Mouse (Mus musculus) heart, embryonic 11.5 days (tissue): ENCODE measurements around the gene Pcdh17. TPM values are rescaled to one million over a fixed set of nuclear protein-coding genes. Genes with fewer than 3 reads are reported as not detected.

Experiments
- ATAC-seq: fragments of 200-750 bp; cut with Nextera tagmentation; replicated peaks from 2 replicates; pipeline ENCODE4 v1.8.0; 2017; ENCODE audit warnings: moderate library complexity; ENCODE audit not compliant: insufficient number of reproducible peaks, low FRiP score, low TSS enrichment
- H3K27ac ChIP-seq: fragments of 300-500 bp; sonication (generic); 2 replicates; pipeline ENCODE4 v1.5.1; 2014; ENCODE audit warnings: mild to moderate bottlenecking, low read depth, low read length
- H3K27me3 ChIP-seq: fragments of 300-500 bp; sonication (generic); 2 replicates; pipeline ENCODE4 v1.6.1; 2014; ENCODE audit warnings: mild to moderate bottlenecking, low read length, mixed read lengths; ENCODE audit not compliant: control insufficient read depth, insufficient read depth
- H3K36me3 ChIP-seq: fragments of 300-500 bp; sonication (generic); 2 replicates; pipeline ENCODE4 v1.6.1; 2014; ENCODE audit warnings: mild to moderate bottlenecking, low read length, moderate library complexity, mixed read lengths; ENCODE audit not compliant: control insufficient read depth, insufficient read depth
- H3K4me1 ChIP-seq: fragments of 300-500 bp; sonication (generic); 2 replicates; pipeline ENCODE4 v1.6.1; 2014; ENCODE audit warnings: low read length; ENCODE audit not compliant: control insufficient read depth, insufficient read depth
- H3K4me2 ChIP-seq: fragments of 300-500 bp; sonication (generic); 2 replicates; pipeline ENCODE4 v1.6.1; 2014; ENCODE audit warnings: mild to moderate bottlenecking, moderate library complexity
- H3K4me3 ChIP-seq: fragments of 300-500 bp; sonication (generic); 2 replicates; pipeline ENCODE4 v1.5.1; 2014; ENCODE audit warnings: low read depth, low read length
- H3K9ac ChIP-seq: fragments of 300-500 bp; sonication (generic); 2 replicates; pipeline ENCODE4 v1.6.1; 2014; ENCODE audit warnings: mild to moderate bottlenecking, low read depth, low read length, moderate library complexity
- H3K9me3 ChIP-seq: fragments of 300-500 bp; sonication (generic); replicated peaks from 2 replicates; pipeline ENCODE4 v1.6.1; 2016; ENCODE audit warnings: low read length; ENCODE audit not compliant: control insufficient read depth
- WGBS: fragments of 180-500 bp; shearing (Covaris S2); extraction: QIAGEN DNeasy Blood & Tissue Kit; methylation state at CpG from one replicate; pipeline ENCODE4 v1.1.7; 2014; ENCODE audit not compliant: insufficient replicate concordance; 5-methylcytosine and 5-hydroxymethylcytosine counted together
- polyA plus RNA-seq: library from polyadenylated mRNA; unstranded; fragments of >200 nt; fragmentation: Nextera tagmentation; extraction: Ambion mirVana; gene quantifications from 2 replicates; pipeline ENCODE4 v1.2.1, GENCODE M21; 2014

The Pcdh17 gene
- polyA plus RNA-seq, 1 experiment from 2014 or later, result 1.9 TPM

DNA sequence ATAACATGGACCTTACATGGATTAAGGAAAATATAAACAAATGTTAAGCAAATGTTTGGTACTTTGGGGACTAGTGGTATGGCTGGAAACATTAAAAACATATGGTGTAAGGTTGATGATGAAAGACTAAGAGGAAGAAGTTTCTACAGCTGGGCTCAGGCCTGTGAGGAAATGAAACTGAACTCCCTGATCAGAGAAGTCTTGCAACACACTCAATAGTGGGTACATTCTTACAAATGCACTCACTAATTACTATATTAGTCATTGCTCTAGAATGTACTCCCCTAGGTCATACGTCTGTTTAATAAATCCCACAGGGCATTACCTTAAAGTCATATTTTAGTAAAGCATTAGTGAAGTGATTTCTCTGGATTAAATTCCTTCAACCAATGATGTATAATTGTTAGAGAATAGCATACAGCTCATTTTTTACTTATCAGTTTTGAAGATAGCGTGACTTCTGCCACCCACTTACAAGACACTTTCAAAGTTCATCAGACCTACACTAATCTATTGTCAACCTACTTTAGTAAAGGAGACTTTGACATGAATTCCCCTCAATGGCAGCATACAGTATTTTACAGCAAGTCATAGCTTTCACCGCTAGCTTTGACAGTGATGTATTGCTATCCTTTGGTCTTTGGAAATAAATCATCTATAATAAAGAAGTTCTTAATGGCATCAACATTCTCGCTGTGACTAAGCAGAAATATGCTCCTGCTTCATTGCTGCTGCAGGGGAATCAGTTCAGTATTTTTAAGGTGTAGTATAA is 10.9 kb downstream of the Pcdh17 start:
- Histone ChIP-seq H3K4me2 (no peak overlapping the region), H3K27me3 (no peaks in the 10 kb centered on the region), H3K27ac (no peak overlapping the region), H3K9me3 (no peaks in the 10 kb centered on the region), H3K4me3 (no peak overlapping the region), H3K9ac (no peak overlapping the region), H3K36me3 (no peaks in the 10 kb centered on the region), H3K4me1 (no peaks in the 10 kb centered on the region)
- WGBS, result 65% methylated on average over 4 of the region's 4 CpGs
- no peak for ATAC-seq

DNA sequence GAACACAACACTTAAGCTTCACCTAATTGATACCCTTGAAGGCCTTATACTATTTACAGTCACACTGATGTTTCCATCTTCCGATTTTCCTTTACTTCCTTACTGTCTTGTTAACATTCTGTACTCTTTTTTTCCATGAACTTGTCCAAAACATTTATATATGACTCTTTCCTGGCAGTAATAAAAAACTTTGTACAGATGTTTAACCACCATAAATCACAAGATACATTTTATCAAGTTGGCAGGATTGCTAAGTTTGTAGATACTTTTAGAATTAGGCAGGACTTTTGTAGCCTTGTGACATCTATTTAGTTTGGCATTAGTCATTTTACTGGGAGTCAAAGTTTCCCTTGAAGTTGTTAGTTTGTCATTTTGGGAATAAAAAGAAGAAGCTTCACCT is 32.1 kb downstream of the Pcdh17 start:
- H3K4me3 ChIP-seq, result no peak overlapping the region
- H3K4me2 ChIP-seq, result no peak overlapping the region
- no peak for ATAC-seq
- H3K27ac ChIP-seq, result no peak overlapping the region
- H3K27me3 ChIP-seq, result no peaks in the 10 kb centered on the region
- H3K36me3 ChIP-seq, result no peaks in the 10 kb centered on the region
- no peaks in the 10 kb centered on the region for H3K9me3 ChIP-seq
- WGBS, result 81% methylated on average over 1 of the region's 1 CpGs
- H3K4me1 ChIP-seq, result no peaks in the 10 kb centered on the region
- H3K9ac ChIP-seq, result no peak overlapping the region

DNA sequence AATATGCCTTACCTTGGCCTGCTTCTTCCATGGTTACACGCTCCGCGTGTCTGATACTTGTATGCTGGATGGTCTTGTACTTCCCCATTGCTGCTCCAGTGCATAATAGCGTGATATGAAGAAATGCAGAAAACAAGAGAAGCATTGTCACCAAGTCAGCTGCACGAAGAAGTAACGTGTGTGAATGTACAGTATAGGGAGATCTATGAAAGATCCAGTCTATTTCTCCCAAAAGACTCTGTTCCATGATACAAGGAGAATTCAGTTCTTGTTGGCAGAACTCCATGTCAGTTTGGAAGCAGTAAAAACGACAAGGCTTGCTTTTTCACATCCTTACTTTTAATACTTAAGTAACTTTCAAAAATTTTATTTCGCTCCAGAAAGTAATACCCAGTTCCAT is 33.0 kb downstream of the Pcdh17 start:
- Histone ChIP-seq H3K4me1 (no peaks in the 10 kb centered on the region), H3K9ac (no peak overlapping the region), H3K4me3 (no peak overlapping the region), H3K27me3 (no peaks in the 10 kb centered on the region), H3K27ac (no peak overlapping the region), H3K9me3 (no peaks in the 10 kb centered on the region), H3K36me3 (no peaks in the 10 kb centered on the region), H3K4me2 (no peak overlapping the region)
- no peak for ATAC-seq
- WGBS, result 82% methylated on average over 8 of the region's 8 CpGs

DNA sequence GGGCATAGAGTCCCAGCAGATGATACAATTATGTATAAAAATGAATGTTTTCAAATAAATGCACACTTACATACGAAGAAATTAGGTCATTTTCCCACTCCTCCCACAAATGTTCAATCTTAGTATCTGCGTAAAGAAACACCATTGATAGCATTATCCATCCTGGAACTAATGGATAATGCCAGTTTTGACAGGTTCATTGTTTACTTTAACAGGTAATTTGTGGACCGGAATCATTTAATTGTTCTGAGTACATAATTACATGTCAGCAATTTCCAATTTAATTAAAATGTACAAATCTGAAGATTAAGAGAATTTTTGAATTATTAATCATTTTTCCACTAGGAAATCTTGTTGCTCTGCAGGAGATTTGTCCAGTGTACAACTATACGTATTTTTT is 33.5 kb downstream of the Pcdh17 start:
- no peaks in the 10 kb centered on the region for H3K36me3 ChIP-seq
- no peak overlapping the region for H3K4me3 ChIP-seq
- H3K4me1 ChIP-seq, result no peaks in the 10 kb centered on the region
- no peak overlapping the region for H3K4me2 ChIP-seq
- 77% methylated on average over 4 of the region's 4 CpGs for WGBS
- ATAC-seq, result no peak
- no peak overlapping the region for H3K27ac ChIP-seq
- H3K27me3 ChIP-seq, result no peaks in the 10 kb centered on the region
- H3K9me3 ChIP-seq, result no peaks in the 10 kb centered on the region
- no peak overlapping the region for H3K9ac ChIP-seq

DNA sequence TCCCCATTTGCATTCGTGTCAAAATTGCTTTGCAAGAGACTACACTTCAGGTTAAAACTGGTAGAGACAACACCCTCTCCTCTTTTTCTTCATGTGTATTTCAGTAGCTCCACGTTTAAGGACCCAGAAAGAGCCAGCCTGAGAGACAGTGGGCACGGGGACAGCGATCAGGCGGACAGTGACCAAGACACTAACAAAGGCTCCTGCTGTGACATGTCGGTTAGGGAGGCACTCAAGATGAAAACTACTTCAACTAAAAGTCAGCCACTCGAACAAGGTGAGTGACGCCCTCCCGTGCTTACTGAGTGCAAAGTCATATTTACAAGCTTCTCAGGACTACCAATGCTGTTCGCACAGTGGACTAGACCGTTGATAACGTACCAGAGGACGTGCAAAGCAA is 34.0 kb downstream of the Pcdh17 start:
- Histone ChIP-seq H3K27ac (no peak overlapping the region), H3K36me3 (no peaks in the 10 kb centered on the region), H3K4me3 (no peak overlapping the region), H3K9ac (no peak overlapping the region), H3K4me2 (no peak overlapping the region), H3K27me3 (no peaks in the 10 kb centered on the region), H3K4me1 (no peaks in the 10 kb centered on the region), H3K9me3 (no peaks in the 10 kb centered on the region)
- no peak for ATAC-seq
- 60% methylated on average over 13 of the region's 13 CpGs for WGBS

DNA sequence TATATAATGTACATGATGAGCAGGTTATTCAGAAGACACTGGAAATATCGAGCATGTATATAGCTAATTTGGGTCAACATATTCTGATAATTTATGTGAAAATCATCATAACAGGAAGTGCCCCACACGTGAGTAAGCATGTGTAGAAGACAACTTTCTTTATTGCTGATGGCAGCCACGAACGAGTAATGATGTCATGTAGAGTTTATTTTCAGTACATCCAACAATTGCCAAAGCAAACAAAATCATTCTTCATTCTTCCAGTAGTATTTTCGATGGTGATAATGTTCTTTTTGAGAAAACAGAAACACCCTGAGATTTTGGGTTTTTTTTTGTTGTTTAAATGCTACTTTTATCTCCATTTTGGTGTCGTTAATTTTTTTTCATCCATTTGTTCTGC is 37.2 kb downstream of the Pcdh17 start:
- no peak overlapping the region for H3K4me3 ChIP-seq
- no peaks in the 10 kb centered on the region for H3K9me3 ChIP-seq
- H3K9ac ChIP-seq, result no peak overlapping the region
- no peak overlapping the region for H3K27ac ChIP-seq
- H3K4me2 ChIP-seq, result no peak overlapping the region
- H3K36me3 ChIP-seq, result no peaks in the 10 kb centered on the region
- no peak for ATAC-seq
- WGBS, result 72% methylated on average over 6 of the region's 6 CpGs
- no peaks in the 10 kb centered on the region for H3K27me3 ChIP-seq
- no peaks in the 10 kb centered on the region for H3K4me1 ChIP-seq

DNA sequence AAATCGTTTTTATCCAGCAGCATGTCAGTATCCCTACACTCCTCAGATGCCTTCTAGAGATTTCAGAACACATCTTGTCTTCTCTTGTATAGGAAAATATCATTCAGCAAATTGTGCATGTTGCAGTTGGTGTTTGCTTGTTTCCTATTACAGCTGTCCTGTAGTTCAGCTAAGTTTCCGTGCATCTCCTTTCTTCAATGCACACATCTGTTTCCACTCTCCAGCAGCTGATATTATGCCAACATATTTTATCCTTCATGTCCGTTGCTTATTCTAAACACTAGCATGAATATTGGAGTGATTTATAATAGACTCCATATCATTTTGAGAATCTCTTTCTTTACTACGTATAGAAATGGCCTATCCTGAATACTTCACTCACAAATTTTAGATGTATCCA is 41.0 kb downstream of the Pcdh17 start:
- 72% methylated on average over 4 of the region's 4 CpGs for WGBS
- ATAC-seq, result no peak
- H3K9ac ChIP-seq, result no peak overlapping the region
- H3K9me3 ChIP-seq, result no peaks in the 10 kb centered on the region
- H3K36me3 ChIP-seq, result no peaks in the 10 kb centered on the region
- no peak overlapping the region for H3K4me2 ChIP-seq
- no peak overlapping the region for H3K4me3 ChIP-seq
- no peaks in the 10 kb centered on the region for H3K4me1 ChIP-seq
- no peak overlapping the region for H3K27ac ChIP-seq
- no peaks in the 10 kb centered on the region for H3K27me3 ChIP-seq

DNA sequence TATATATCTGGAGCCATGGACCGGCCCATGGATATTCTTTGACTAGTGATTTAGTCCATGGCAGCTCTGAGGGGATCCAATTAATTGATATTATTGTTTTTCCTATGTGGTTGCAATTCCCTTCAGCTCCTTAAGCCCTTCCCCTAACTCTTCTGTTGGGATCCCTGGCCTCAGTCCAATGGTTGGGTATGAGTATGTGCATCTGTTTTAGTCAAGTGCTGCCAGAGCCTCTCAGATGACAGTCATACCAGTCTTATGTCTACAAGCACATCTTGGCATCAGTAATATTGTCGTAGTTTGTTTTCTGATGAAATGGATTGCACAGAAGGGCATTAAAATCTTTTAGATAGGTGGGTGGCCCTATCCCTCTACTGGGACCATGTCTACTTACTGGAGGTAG is 67.6 kb downstream of the Pcdh17 start:
- Histone ChIP-seq H3K9ac (no peak overlapping the region), H3K4me2 (no peak overlapping the region), H3K27ac (no peak overlapping the region), H3K27me3 (no peaks in the 10 kb centered on the region), H3K4me3 (no peak overlapping the region), H3K36me3 (no peaks in the 10 kb centered on the region), H3K9me3 (no peaks in the 10 kb centered on the region), H3K4me1 (no peaks in the 10 kb centered on the region)
- 86% methylated on average over 2 of the region's 2 CpGs for WGBS
- no peak for ATAC-seq

DNA sequence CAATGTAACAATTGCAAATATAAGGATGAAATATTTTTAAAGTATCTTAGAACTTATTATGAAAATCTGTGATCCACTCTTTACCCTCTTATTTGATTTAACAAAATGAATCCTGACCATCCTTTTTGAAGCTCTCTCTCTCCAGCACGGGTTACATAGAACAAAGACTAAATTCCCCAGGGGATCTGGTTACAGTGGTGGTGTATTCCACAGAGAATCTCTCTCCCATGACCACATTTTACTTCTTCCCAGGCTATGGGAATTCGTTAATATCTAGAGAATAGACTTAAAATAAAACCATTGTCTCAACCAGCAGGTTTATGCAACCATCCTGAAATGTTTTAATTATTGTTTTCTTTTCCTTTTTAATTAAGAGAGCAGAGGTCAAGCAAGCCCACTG is 89.0 kb downstream of the Pcdh17 start:
- ATAC-seq, result no peak
- Histone ChIP-seq H3K27ac (no peak overlapping the region), H3K4me2 (no peak overlapping the region), H3K9ac (no peak overlapping the region), H3K4me3 (no peak overlapping the region), H3K9me3 (no peaks in the 10 kb centered on the region), H3K36me3 (no peaks in the 10 kb centered on the region), H3K4me1 (no peaks in the 10 kb centered on the region), H3K27me3 (no peaks in the 10 kb centered on the region)
- WGBS, result 51% methylated on average over 2 of the region's 2 CpGs
